Mouse (Mus musculus) embryonic stem cell, embryonic (primary cell): ENCODE data around the gene Clk1.

Source experiments
- CTCF ChIA-PET, 4 experiments: fragments of 300-600 bp in 2 of 4; fragments of 350-600 bp in 2 of 4; sonication (Branson Sonifier 250); formaldehyde crosslinking; loops; one replicate each; lab custom pipeline; 2022; ENCODE audit warnings: inconsistent platforms in 2 of 4; lab: Charles Lee
- POLR2A ChIA-PET, 4 experiments: fragments of 300-600 bp in 2 of 4; fragments of 350-600 bp in 2 of 4; sonication (Branson Sonifier 250); formaldehyde crosslinking; loops; one replicate each; lab custom pipeline; 2022; ENCODE audit warnings: antibody characterized with exemption in 4 of 4, inconsistent platforms in 1 of 4; lab: Charles Lee

The Clk1 gene

DNA sequence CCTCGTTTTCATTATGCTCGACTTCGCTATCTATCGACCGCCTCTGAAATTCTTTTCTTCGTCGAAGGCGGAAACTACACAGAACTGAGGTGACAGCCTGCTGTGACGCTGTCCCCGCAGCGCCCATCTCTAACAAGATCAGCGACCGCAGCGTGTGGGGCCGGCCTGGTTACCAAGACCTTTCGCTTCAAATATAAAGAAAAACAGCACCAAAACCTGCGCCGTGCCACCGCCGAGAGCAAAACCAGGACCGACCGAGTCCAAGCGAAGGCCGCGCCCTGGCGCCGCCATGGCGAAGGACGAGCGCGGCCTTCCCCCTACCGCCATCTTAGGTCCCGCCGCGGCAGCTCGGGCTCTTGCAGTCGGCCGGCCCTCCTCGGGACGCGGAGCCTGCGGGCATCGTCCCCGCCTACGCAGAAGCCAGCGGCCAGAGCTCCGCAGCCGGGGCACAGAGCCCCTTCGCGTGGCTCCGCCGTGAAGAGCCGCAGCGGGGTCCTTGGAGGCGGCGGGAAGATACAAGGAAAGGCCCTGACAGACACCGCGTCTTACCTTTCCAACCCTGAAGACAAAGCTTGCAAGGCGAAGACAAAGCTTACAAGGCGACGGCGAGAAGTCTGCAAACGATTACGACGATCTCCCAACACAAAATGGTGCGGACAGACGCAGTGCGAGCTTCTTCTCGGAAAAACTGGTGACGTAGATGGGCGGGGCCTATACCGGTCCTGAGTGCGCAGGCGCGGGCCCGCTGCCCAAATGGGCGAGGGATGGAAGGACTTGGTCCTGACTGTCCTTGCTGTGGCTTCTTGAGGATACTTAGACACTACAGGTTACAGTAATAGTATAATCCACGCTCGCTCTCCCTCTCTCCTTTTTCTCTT lies at the start of gene Clk1:
Clk1 (minus strand) TSS at position 696 of the 878 bp plus-strand sequence.
- ChIA-PET CTCF (interaction anchor here in 3 of 4 experiments (0.5 to 1.7 kb wide), 6 partner anchors 8 to 384 kb away, joined by 3 to 15 read pairs (median 4); no protein-coding TSS in a partner anchor), POLR2A (interaction anchor here (0.5 to 18.7 kb wide), 87 partner anchors 7 to 813 kb away, joined by 3 to 284 read pairs (median 5); partner anchors contain the start of genes Ppil3 (in 4 of the 4), Bzw1 (in 3 of the 4), Nif3l1 (in 3 of the 4) and Orc2 (in 3 of the 4))

DNA sequence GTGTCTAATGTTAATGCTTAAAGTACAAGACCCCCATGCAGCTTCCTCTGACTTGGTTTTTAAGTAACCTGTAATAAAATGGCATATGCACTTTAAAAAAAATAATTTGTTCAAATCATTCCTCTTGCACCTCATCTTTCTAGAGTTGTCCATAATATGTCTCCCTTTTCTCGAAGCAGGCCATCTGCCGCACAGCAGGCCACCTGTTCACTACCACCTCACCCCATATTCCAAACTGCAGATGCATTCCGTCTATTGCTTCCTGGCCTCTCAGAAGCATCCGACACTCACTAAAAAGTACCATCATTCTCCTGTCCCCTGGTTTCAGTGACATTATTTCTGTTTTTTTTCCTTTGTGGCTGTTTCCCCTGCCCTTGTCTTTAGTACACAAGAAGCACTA lies 41.7 kb upstream of the Clk1 start:
- ChIA-PET POLR2A (interaction anchor here in 1 of 4 experiments (1.3 to 3.3 kb wide), 2 partner anchors 8 to 11 kb away, joined by 5 to 13 read pairs; no protein-coding TSS in a partner anchor), CTCF (no interaction called here)

DNA sequence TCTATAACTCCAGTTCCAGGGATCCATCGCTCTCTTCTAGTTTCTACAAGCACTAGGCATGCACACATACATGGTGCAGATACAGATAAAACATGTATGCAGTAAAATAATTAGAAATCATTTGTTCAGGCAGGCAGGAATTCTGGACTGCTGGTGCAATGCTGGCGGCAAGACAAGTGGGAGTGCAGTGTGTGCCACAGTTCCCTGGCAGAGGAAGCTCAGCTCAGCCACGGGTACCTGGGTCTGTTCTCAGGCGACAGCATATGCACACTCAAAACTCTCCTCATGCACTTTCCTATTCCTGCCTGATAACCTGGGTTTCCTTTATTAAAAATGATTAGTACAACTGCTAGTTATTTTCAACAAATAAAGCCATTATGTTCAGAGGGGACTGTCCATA lies 41.2 kb upstream of the Clk1 start:
- ChIA-PET CTCF (no interaction called here), POLR2A (interaction anchor here in 1 of 4 experiments (0.9 to 3.3 kb wide), 5 partner anchors 10 to 55 kb away, joined by 3 to 16 read pairs (median 13); partner anchors contain the start of genes Nif3l1, Orc2 and Ppil3)

- CTCF ChIA-PET, result no interaction called here
- POLR2A ChIA-PET, result interaction anchor here in 2 of 4 experiments (1.0 to 3.3 kb wide), 7 partner anchors 9 to 509 kb away, joined by 3 to 16 read pairs (median 5); partner anchors contain the start of genes Clk1 (in 1 of the 2), Nif3l1 (in 1 of the 2), Ppil3 (in 1 of the 2) and Stradb (in 1 of the 2)
Measured at GRCm38 (mm10) chr1:58463935-58464334, 40.1 kb upstream of the Clk1 start.

DNA sequence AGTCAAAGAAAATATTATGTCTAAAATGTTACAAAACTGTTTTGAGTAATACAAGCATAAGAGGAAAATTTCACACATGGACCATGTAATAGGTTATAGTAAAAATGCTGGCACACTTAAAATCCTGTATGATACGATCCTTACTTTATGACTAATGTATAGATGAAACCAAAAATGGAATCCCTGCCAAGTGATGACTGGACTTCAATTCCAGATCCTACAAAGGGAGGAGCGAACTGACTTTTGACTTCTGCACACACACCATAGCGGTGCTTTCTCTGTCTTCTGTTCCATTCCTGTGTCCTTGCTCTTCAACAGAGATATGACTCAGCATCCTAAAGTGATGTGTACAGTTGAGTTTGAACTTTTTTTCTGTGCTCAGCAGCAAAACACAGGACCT lies 36.7 kb upstream of the Clk1 start:
- CTCF ChIA-PET, result no interaction called here
- POLR2A ChIA-PET, result interaction anchor here in 1 of 4 experiments (1.0 to 1.2 kb wide), 2 partner anchors 11 to 37 kb away, joined by 3 to 4 read pairs; partner anchors contain the start of gene Clk1

DNA sequence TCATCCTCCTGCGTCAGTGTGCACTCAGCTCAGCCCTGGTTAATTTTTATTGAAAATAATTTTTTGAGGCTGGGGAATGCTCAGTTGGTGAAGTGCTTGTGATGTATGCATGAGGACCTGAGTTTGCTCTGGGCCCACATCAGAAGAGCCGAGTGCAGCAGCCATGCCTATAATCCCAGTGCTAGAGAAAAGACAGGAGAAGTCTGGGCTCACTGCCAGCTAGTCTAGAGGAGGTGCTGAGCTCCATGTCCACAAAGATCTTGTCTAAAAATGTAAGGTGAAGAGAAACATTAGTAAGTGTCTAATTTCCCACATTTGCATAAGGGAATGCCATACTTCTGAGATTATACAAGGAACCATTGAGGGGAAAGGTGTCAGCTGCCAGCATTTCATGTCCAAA lies 35.0 kb upstream of the Clk1 start:
- CTCF ChIA-PET, result interaction anchor here in 1 of 4 experiments (2.2 kb wide), 1 partner anchor 13 kb away, joined by 6 read pairs; the partner anchor contains the start of genes Nif3l1 and Ppil3
- POLR2A ChIA-PET, result interaction anchor here in 3 of 4 experiments (0.8 to 7.5 kb wide), 32 partner anchors 7 to 97 kb away, joined by 3 to 133 read pairs (median 5); partner anchors contain the start of genes Bzw1 (in 3 of the 3), Clk1 (in 3 of the 3), Nif3l1 (in 2 of the 3) and Orc2 (in 2 of the 3)

DNA sequence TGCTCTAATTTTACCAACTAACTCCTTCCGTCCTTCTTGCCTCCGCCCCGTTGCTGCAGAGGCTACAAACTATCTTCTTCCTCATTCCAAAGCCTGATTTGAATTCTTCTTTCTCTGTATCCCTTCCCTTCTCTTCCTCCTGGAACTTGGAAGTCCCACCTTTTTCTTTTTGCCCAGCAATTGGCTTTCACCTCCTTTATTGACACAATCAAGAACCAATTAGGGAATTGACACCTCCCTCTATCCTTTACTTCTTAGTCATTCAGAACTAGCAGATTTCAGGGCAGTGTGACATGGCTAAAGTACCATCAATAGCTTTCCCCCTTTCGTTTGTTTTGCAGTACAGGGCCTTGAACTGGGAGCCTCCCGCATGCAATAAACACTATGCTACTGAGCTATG lies 34.3 kb upstream of the Clk1 start:
- CTCF ChIA-PET, result interaction anchor here in 2 of 4 experiments (0.5 to 2.2 kb wide), 3 partner anchors 13 to 178 kb away, joined by 3 to 6 read pairs (median 4); partner anchors contain the start of genes Nif3l1 (in 2 of the 2) and Ppil3 (in 2 of the 2)
- POLR2A ChIA-PET, result interaction anchor here (0.8 to 7.5 kb wide), 39 partner anchors 8 to 168 kb away, joined by 3 to 133 read pairs (median 5); partner anchors contain the start of genes Bzw1 (in 3 of the 4), Clk1 (in 3 of the 4), Ppil3 (in 3 of the 4) and Nif3l1 (in 2 of the 4)

GRCm38 (mm10) chr1:58454316-58454715 lies 30.4 kb upstream of the Clk1 start:
- ChIA-PET CTCF (no interaction called here), POLR2A (interaction anchor here (0.5 to 7.5 kb wide), 18 partner anchors 7 to 72 kb away, joined by 3 to 133 read pairs (median 7); partner anchors contain the start of genes Ppil3 (in 4 of the 4), Clk1 (in 2 of the 4), Nif3l1 (in 2 of the 4) and Orc2 (in 1 of the 4))

DNA sequence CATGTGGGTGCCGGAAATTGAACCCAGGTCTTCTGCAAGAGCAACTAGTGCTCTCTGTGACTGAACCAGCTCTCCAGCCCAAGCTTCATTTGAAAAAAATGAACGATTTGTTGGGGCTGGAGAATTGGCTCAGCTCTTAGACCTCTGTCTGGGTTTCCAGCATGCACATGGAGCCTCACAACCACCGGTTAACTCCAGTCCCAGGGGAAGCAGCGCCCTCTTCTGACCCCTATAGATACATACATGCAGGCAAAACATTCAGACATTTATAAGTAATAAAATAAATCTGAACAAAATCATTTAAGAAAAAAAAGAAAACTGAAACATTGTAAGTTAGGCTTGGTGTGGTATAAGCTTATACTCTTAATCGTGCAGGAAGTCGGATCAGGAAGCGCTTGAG lies 24.5 kb upstream of the Clk1 start:
- CTCF ChIA-PET, result interaction anchor here in 3 of 4 experiments (0.5 to 1.3 kb wide), 8 partner anchors 12 to 152 kb away, joined by 3 to 15 read pairs (median 4); no protein-coding TSS in a partner anchor
- POLR2A ChIA-PET, result interaction anchor here in 3 of 4 experiments (0.7 to 11.4 kb wide), 21 partner anchors 8 to 57 kb away, joined by 3 to 284 read pairs (median 4); partner anchors contain the start of genes Clk1 (in 3 of the 3) and Orc2 (in 2 of the 3)

- POLR2A ChIA-PET, result interaction anchor here in 3 of 4 experiments (0.7 to 11.4 kb wide), 20 partner anchors 8 to 57 kb away, joined by 3 to 284 read pairs (median 4); partner anchors contain the start of genes Clk1 (in 3 of the 3), Orc2 (in 2 of the 3) and Bzw1 (in 1 of the 3)
- CTCF ChIA-PET, result interaction anchor here in 2 of 4 experiments (0.6 to 1.3 kb wide), 5 partner anchors 12 to 113 kb away, joined by 3 to 4 read pairs (median 3); no protein-coding TSS in a partner anchor
Measured at GRCm38 (mm10) chr1:58447766-58448165, 23.9 kb upstream of the Clk1 start.

- POLR2A ChIA-PET, result interaction anchor here (0.6 to 11.4 kb wide), 45 partner anchors 8 to 512 kb away, joined by 3 to 284 read pairs (median 6); partner anchors contain the start of genes Clk1 (in 3 of the 4), Orc2 (in 3 of the 4) and Bzw1 (in 2 of the 4)
- CTCF ChIA-PET, result interaction anchor here in 2 of 4 experiments (0.6 to 1.3 kb wide), 5 partner anchors 11 to 1017 kb away, joined by 3 to 6 read pairs (median 3); partner anchors contain the start of gene Clk1 (in 1 of the 2)
Measured at GRCm38 (mm10) chr1:58445861-58446260, 22.0 kb upstream of the Clk1 start.

GRCm38 (mm10) chr1:58445143-58445722 lies 21.4 kb upstream of the Clk1 start, which contains the start of the genes Nif3l1 and Ppil3:
Gene Nif3l1, plus strand, starts transcription at chr1:58445151.
Gene Ppil3, minus strand, starts transcription at chr1:58445486.
- POLR2A ChIA-PET, result interaction anchor here (0.5 to 11.4 kb wide), 49 partner anchors 9 to 786 kb away, joined by 3 to 284 read pairs (median 5); partner anchors contain the start of genes Clk1 (in 3 of the 4), Orc2 (in 3 of the 4) and Bzw1 (in 2 of the 4)
- CTCF ChIA-PET, result interaction anchor here in 2 of 4 experiments (0.6 to 1.3 kb wide), 4 partner anchors 12 to 1017 kb away, joined by 3 to 12 read pairs (median 4); no protein-coding TSS in a partner anchor

DNA sequence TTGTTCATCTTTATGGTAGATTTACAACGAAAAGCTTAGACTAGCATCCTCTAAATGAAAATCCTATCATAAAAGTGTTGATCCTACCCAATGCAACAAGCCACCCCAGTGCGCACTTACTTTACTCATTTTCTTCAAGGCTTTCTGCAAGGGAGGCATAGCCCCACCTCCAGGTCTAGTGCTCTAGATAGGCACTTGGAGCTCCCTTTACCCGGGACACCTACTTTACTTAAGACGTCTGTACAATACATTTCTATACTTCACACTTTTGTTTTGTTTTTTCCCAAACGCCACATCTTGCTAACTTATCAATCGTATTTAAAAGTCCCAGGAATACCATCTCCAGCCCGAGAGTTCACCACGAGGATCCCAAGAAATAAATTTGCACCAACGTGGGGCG lies 20.8 kb upstream of the Clk1 start:
- ChIA-PET POLR2A (interaction anchor here (0.6 to 11.4 kb wide), 30 partner anchors 9 to 1240 kb away, joined by 3 to 284 read pairs (median 14); partner anchors contain the start of genes Clk1 (in 3 of the 4), Orc2 (in 3 of the 4) and Bzw1 (in 2 of the 4)), CTCF (interaction anchor here in 1 of 4 experiments (1.0 kb wide), 1 partner anchor 13 kb away, joined by 6 read pairs; no protein-coding TSS in a partner anchor)

GRCm38 (mm10) chr1:58424551-58424950 lies 685 bp upstream of the Clk1 start:
- ChIA-PET POLR2A (interaction anchor here (0.6 to 18.7 kb wide), 59 partner anchors 8 to 1244 kb away, joined by 3 to 284 read pairs (median 5); partner anchors contain the start of genes Orc2 (in 3 of the 4), Ppil3 (in 3 of the 4), Bzw1 (in 2 of the 4) and Casp8 (in 2 of the 4)), CTCF (interaction anchor here in 3 of 4 experiments (0.6 to 1.7 kb wide), 3 partner anchors 8 to 649 kb away, joined by 4 to 9 read pairs (median 4); no protein-coding TSS in a partner anchor)

DNA sequence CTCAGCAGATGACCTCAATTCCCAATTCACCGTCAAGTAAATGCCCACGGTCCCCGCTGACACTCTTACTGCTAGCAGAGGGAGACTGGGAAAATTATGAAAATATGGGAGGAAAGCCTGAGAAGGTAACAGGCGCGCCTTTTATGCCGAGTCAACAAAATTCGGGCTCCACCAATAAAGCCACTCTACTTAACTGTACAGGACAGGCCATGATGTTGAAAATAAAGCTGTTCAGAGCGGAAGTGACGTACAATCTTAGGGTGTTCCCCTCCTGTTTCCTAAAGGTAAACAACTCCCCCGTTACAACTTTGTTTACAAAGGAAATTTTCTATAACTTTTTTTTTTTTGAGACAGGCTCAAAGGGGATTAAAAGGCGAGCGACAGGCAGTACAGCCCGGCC lies 987 bp downstream of the Clk1 start:
- POLR2A ChIA-PET, result interaction anchor here (0.5 to 18.7 kb wide), 60 partner anchors 8 to 1261 kb away, joined by 3 to 284 read pairs (median 5); partner anchors contain the start of genes Nif3l1 (in 4 of the 4), Ppil3 (in 4 of the 4), Bzw1 (in 3 of the 4) and Orc2 (in 2 of the 4)
- CTCF ChIA-PET, result interaction anchor here in 2 of 4 experiments (0.6 to 1.7 kb wide), 3 partner anchors 26 to 151 kb away, joined by 4 to 15 read pairs (median 5); no protein-coding TSS in a partner anchor

DNA sequence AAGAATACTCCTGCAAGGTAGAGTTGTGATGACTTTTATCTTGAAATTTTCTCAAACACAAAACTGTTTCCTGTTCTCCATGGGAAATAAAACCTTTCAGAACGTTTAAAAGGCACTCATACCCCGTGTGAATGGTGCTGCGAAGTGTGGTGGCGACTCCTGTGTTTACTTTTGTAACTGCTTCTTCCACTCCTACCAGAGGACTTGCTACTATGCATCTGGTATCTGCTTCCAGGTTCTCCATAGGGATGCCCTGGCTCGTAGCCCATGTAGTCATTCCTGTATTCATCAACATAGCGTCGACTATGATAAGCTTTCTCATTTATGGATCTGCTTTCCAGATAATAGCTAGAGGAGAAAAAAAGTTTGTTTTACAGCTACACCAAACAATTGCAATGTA lies 2.9 kb downstream of the Clk1 start:
- CTCF ChIA-PET, result no interaction called here
- POLR2A ChIA-PET, result interaction anchor here (0.6 to 18.7 kb wide), 22 partner anchors 8 to 119 kb away, joined by 3 to 284 read pairs (median 36); partner anchors contain the start of genes Nif3l1 (in 4 of the 4), Ppil3 (in 4 of the 4), Bzw1 (in 2 of the 4) and Orc2 (in 1 of the 4)
